26 mouse cellular contexts compared by ENCODE assay signal in genomic region chr12:51449303-51449702, GRCm38 (mm10).
"Had no signal": no experiment of that assay in that cellular context is flagged by ENCODE, and none has a peak within 500 bp of the region (broad histone marks: within the 10 kb centered on the region; RNA-seq: fewer than 3 reads in every experiment).

No protein-coding gene starts in this region.

- H3K4me1 ChIP-seq: embryonic facial prominence, embryonic 10.5 days; embryonic facial prominence, embryonic 12.5 days; embryonic facial prominence, embryonic 13.5 days; embryonic facial prominence, embryonic 15.5 days; forebrain, embryonic 10.5 days; forebrain, embryonic 12.5 days; forebrain, embryonic 13.5 days; forebrain, embryonic 15.5 days had no signal

- H3K4me2 ChIP-seq: embryonic facial prominence, embryonic 12.5 days; embryonic facial prominence, embryonic 13.5 days; embryonic facial prominence, embryonic 15.5 days; forebrain, embryonic 12.5 days; forebrain, embryonic 13.5 days; forebrain, embryonic 15.5 days had no signal

- H3K9me3 ChIP-seq: embryonic facial prominence, embryonic 10.5 days; embryonic facial prominence, embryonic 12.5 days; embryonic facial prominence, embryonic 13.5 days; embryonic facial prominence, embryonic 15.5 days; forebrain, embryonic 10.5 days; forebrain, embryonic 12.5 days; forebrain, embryonic 13.5 days; forebrain, embryonic 15.5 days had no signal

- ATAC-seq: forebrain, embryonic 13.5 days; forebrain, embryonic 14.5 days; forebrain, embryonic 15.5 days; forebrain, embryonic 16.5 days; forebrain, postnatal 0 days had no signal

- H3K4me3 ChIP-seq: embryonic facial prominence, embryonic 10.5 days; embryonic facial prominence, embryonic 12.5 days; embryonic facial prominence, embryonic 13.5 days; embryonic facial prominence, embryonic 15.5 days; erythroblast, embryonic 14.5 days; forebrain, embryonic 10.5 days; forebrain, embryonic 12.5 days; forebrain, embryonic 13.5 days; forebrain, embryonic 15.5 days; gastrocnemius, adult 2 months; heart, adult 2 months had no signal

- H3K9ac ChIP-seq: embryonic facial prominence, embryonic 12.5 days; embryonic facial prominence, embryonic 13.5 days; embryonic facial prominence, embryonic 15.5 days; forebrain, embryonic 12.5 days; forebrain, embryonic 13.5 days; forebrain, embryonic 15.5 days; forebrain, postnatal 0 days had no signal

- DNase-seq: cerebellum, adult 9-10 months; cerebellum, adult 9-11 months; cerebellum, postnatal 10 days; cerebellum, postnatal 14 days; cerebellum, postnatal 25 days; cerebellum, postnatal 36 days; embryo, embryonic 11 days; forebrain, postnatal 0 days; gastrocnemius, adult 2 months; gastrocnemius, postnatal 10 days; gastrocnemius, postnatal 14 days; gastrocnemius, postnatal 25 days; gastrocnemius, postnatal 36 days; heart, adult 18-20 months; heart, adult 2 months had no signal

- H3K27me3 ChIP-seq: embryonic facial prominence, embryonic 12.5 days; embryonic facial prominence, embryonic 13.5 days; embryonic facial prominence, embryonic 15.5 days; forebrain, embryonic 12.5 days; forebrain, embryonic 13.5 days; forebrain, embryonic 15.5 days had no signal

- H3K27ac ChIP-seq: embryonic facial prominence, embryonic 10.5 days; embryonic facial prominence, embryonic 12.5 days; embryonic facial prominence, embryonic 13.5 days; embryonic facial prominence, embryonic 15.5 days; forebrain, embryonic 10.5 days; forebrain, embryonic 12.5 days; forebrain, embryonic 13.5 days; forebrain, embryonic 15.5 days; gastrocnemius, adult 2 months; heart, adult 2 months had no signal
